Mouse (Mus musculus): ENCODE measurements at regions not wholly inside any gene's neighbourhood (a gene's known extent, or its start where the extent isn't known, plus 50 kb on each side); places are given as distances from the start of the nearest gene placed in this dataset.

DNA sequence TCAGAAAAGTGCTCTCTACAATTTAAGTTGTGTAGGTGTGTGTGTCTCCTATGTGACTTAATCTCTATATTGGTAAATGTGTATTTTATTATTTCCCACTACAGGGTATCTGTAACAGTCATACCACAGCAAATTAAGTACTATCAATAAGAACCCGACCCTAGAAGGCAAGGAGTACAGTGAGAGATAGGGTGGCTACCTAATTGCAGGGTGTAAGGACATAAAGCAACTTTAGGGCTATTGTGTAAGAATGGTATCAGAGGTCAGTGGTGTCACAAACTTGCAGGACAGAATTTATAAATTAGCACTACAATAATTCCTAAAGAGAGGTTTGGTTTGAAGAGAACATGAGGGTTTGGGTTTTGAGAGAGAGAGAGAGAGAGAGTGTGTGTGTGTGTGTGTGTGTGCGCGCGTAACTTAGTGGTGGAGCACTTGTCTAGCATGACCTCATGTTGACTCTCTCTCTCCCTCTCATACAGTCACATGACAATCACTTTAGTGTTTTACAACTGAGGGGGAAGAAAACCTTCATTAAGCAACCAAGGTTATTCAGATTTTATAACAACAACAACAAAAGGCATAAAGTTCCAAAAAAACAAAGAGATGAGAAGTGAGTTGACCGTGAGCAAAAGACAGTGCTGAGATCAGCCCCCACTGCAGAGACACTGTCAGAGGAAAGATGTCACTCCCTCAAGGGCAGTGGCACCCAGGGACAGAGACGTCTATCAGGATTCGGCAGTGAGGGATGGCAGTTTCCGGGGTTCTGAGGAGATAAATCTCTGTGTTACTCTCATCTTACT is 50.2 kb upstream of the Atp11b start:
- TF ChIP-seq CTCF (IDR thresholded peaks at IDR 0.05; ENCODE audit: borderline replicate concordance, insufficient read depth, low read depth, low read length): no peak
- no peak for TF ChIP-seq POLR2A (IDR thresholded peaks at IDR 0.05; ENCODE audit: borderline replicate concordance, insufficient read depth, low read length)
